Comparison of ENCODE assay signal across 8 mouse cellular contexts in genomic region chr2:25263623-25264285, GRCm38 (mm10). TPM values are rescaled to one million over a fixed set of nuclear protein-coding genes. Genes with fewer than 3 reads are reported as not detected.
DNase-seq lines count a peak whose midpoint lies in the region; ATAC-seq and TF ChIP-seq lines count a peak whose summit lies in the region.

No protein-coding gene starts in this region.

- H3K4me1 ChIP-seq in kidney, postnatal 0 days (replicated peaks; ENCODE audit: insufficient read depth, low read length) = peaks cover 32% of the 10 kb centered on the region
- peaks cover 12% of the 10 kb centered on the region for H3K4me1 ChIP-seq in hindbrain, embryonic 11.5 days (replicated peaks; ENCODE audit: control insufficient read depth, insufficient read depth, low read length)
- peaks cover 55% of the 10 kb centered on the region for H3K4me1 ChIP-seq in midbrain, embryonic 13.5 days (replicated peaks)

- peak overlapping the region; percentile 62 for H3K4me3 ChIP-seq in kidney, postnatal 0 days (replicated peaks; ENCODE audit: low read depth, low read length)
- H3K4me3 ChIP-seq in hindbrain, embryonic 11.5 days (ENCODE audit: low read depth, low read length) = peak overlapping the region; percentile 77
- H3K4me3 ChIP-seq in midbrain, embryonic 13.5 days (replicated peaks) = peak overlapping the region; percentile 80

- DNase-seq in kidney, postnatal 0 days (ENCODE audit: low spot score) = no peak
- DNase-seq in kidney, adult 11 months = no peak
- DNase-seq in cerebellum, adult 9-10 months = peak; percentile 73
- no peak for DNase-seq in hindbrain, embryonic 11.5 days (ENCODE audit: low spot score)
- DNase-seq in spleen, postnatal 14 days (ENCODE audit: low spot score in 2 of 2) = no peak
- no peak for DNase-seq in testis, postnatal 14 days (ENCODE audit: low spot score)

- ATAC-seq in kidney, postnatal 0 days (replicated peaks; ENCODE audit: low FRiP score, low read depth) = no peak
- ATAC-seq in hindbrain, embryonic 11.5 days (ENCODE audit: low FRiP score) = no peak
- no peak for ATAC-seq in midbrain, embryonic 13.5 days
- no peak for ATAC-seq in activated CD4-positive, CD25-positive, alpha-beta regulatory T cell, adult 4 months

- no peaks in the 10 kb centered on the region for H3K9me3 ChIP-seq in kidney, postnatal 0 days (replicated peaks; ENCODE audit: low read length)
- no peaks in the 10 kb centered on the region for H3K9me3 ChIP-seq in hindbrain, embryonic 11.5 days (ENCODE audit: control insufficient read depth, low read length)
- H3K9me3 ChIP-seq in midbrain, embryonic 13.5 days = no peaks in the 10 kb centered on the region

- no peaks in the 10 kb centered on the region for H3K27me3 ChIP-seq in kidney, postnatal 0 days (ENCODE audit: insufficient read depth, low read length)
- H3K27me3 ChIP-seq in hindbrain, embryonic 11.5 days (ENCODE audit: control insufficient read depth, insufficient read depth, low read length) = peaks cover 13% of the 10 kb centered on the region
- peaks cover 16% of the 10 kb centered on the region for H3K27me3 ChIP-seq in midbrain, embryonic 13.5 days

- peak overlapping the region; percentile 99 for H3K4me2 ChIP-seq in kidney, postnatal 0 days (ENCODE audit: low read length)
- peak overlapping the region; percentile 99 for H3K4me2 ChIP-seq in hindbrain, embryonic 11.5 days (replicated peaks; ENCODE audit: low read depth, low read length)
- H3K4me2 ChIP-seq in midbrain, embryonic 13.5 days (replicated peaks) = peak overlapping the region; percentile 100

- H3K9ac ChIP-seq in kidney, postnatal 0 days (ENCODE audit: low read depth, low read length) = peak overlapping the region; percentile 75
- H3K9ac ChIP-seq in hindbrain, embryonic 11.5 days (ENCODE audit: low read depth, low read length) = peak overlapping the region; percentile 60
- H3K9ac ChIP-seq in midbrain, embryonic 13.5 days (replicated peaks) = peak overlapping the region; percentile 80

- peaks cover 4% of the 10 kb centered on the region; the same call in 1 of the 2 replicates for H3K36me3 ChIP-seq in kidney, postnatal 0 days (ENCODE audit: insufficient read depth, low read length)
- no peaks in the 10 kb centered on the region for H3K36me3 ChIP-seq in hindbrain, embryonic 11.5 days (ENCODE audit: control insufficient read depth, insufficient read depth, low read length)
- H3K36me3 ChIP-seq in midbrain, embryonic 13.5 days = peaks cover 9% of the 10 kb centered on the region

- H3K27ac ChIP-seq in kidney, postnatal 0 days = no peak overlapping the region
- H3K27ac ChIP-seq in hindbrain, embryonic 11.5 days (ENCODE audit: low read depth, low read length) = no peak overlapping the region
- no peak overlapping the region for H3K27ac ChIP-seq in midbrain, embryonic 13.5 days

- 25% methylated on average over 12 of the region's 12 CpGs for WGBS in kidney, postnatal 0 days
- 21% methylated on average over 12 of the region's 12 CpGs for WGBS in hindbrain, embryonic 11.5 days
- WGBS in midbrain, embryonic 13.5 days = 16% methylated on average over 12 of the region's 12 CpGs

- TF ChIP-seq CTCF in kidney, postnatal 0 days (IDR thresholded peaks at IDR 0.05; ENCODE audit: low read depth) = no peak

RNA-seq across cellular contexts. Expression of gene Tprn, which starts 1.3 kb away (rescaled TPM):
- polyA plus RNA-seq in kidney, postnatal 0 days (2015; fragmentation: Nextera tagmentation; extraction: Ambion mirVana) = 17.1 and 18.0 TPM in 2 replicates
- 4.0 and 4.5 TPM in 2 replicates for polyA plus RNA-seq in hindbrain, embryonic 11.5 days (2014; fragmentation: Nextera tagmentation; extraction: Ambion mirVana)
- 11.4 and 13.3 TPM in 2 replicates for polyA plus RNA-seq in midbrain, embryonic 13.5 days (2015; fragmentation: Nextera tagmentation; extraction: Ambion mirVana)
- 10 to 100 TPM in 1 of 2 experiments, 1 to 10 TPM in 1; 5.5 to 12.4 TPM for polyA plus RNA-seq in activated CD4-positive, CD25-positive, alpha-beta regulatory T cell, adult 4 months (2017; shearing (Covaris generic))

RNA-seq across cellular contexts. Expression of gene Ssna1, which starts 8.5 kb away (rescaled TPM):
- 172 TPM in 2 replicates for polyA plus RNA-seq in kidney, postnatal 0 days (2015; fragmentation: Nextera tagmentation; extraction: Ambion mirVana)
- 244 and 248 TPM in 2 replicates for polyA plus RNA-seq in hindbrain, embryonic 11.5 days (2014; fragmentation: Nextera tagmentation; extraction: Ambion mirVana)
- 205 and 216 TPM in 2 replicates for polyA plus RNA-seq in midbrain, embryonic 13.5 days (2015; fragmentation: Nextera tagmentation; extraction: Ambion mirVana)
- 100 to 1,000 TPM; 127 to 134 TPM for polyA plus RNA-seq in activated CD4-positive, CD25-positive, alpha-beta regulatory T cell, adult 4 months (2017; shearing (Covaris generic))

RNA-seq across cellular contexts. Expression of gene Tmem203, which starts 8.5 kb away (rescaled TPM):
- polyA plus RNA-seq in kidney, postnatal 0 days (2015; fragmentation: Nextera tagmentation; extraction: Ambion mirVana) = 42.6 and 46.7 TPM in 2 replicates
- 12.2 and 14.6 TPM in 2 replicates for polyA plus RNA-seq in hindbrain, embryonic 11.5 days (2014; fragmentation: Nextera tagmentation; extraction: Ambion mirVana)
- 18.6 and 19.6 TPM in 2 replicates for polyA plus RNA-seq in midbrain, embryonic 13.5 days (2015; fragmentation: Nextera tagmentation; extraction: Ambion mirVana)
- 10 to 100 TPM; 10.8 to 13.0 TPM for polyA plus RNA-seq in activated CD4-positive, CD25-positive, alpha-beta regulatory T cell, adult 4 months (2017; shearing (Covaris generic))

RNA-seq across cellular contexts. Expression of gene Anapc2, which starts 8.5 kb away (rescaled TPM):
- 79.4 and 84.0 TPM in 2 replicates for polyA plus RNA-seq in kidney, postnatal 0 days (2015; fragmentation: Nextera tagmentation; extraction: Ambion mirVana)
- 107 and 110 TPM in 2 replicates for polyA plus RNA-seq in hindbrain, embryonic 11.5 days (2014; fragmentation: Nextera tagmentation; extraction: Ambion mirVana)
- polyA plus RNA-seq in midbrain, embryonic 13.5 days (2015; fragmentation: Nextera tagmentation; extraction: Ambion mirVana) = 147 and 149 TPM in 2 replicates
- 10 to 100 TPM; 24.8 to 39.3 TPM for polyA plus RNA-seq in activated CD4-positive, CD25-positive, alpha-beta regulatory T cell, adult 4 months (2017; shearing (Covaris generic))

RNA-seq across cellular contexts. Expression of gene AL732309.1, which starts 17.1 kb away (rescaled TPM):
- 2.7 and 3.7 TPM in 2 replicates for polyA plus RNA-seq in kidney, postnatal 0 days (2015; fragmentation: Nextera tagmentation; extraction: Ambion mirVana)
- 4.3 and 4.9 TPM in 2 replicates for polyA plus RNA-seq in hindbrain, embryonic 11.5 days (2014; fragmentation: Nextera tagmentation; extraction: Ambion mirVana)
- polyA plus RNA-seq in midbrain, embryonic 13.5 days (2015; fragmentation: Nextera tagmentation; extraction: Ambion mirVana) = 4.9 and 5.1 TPM in 2 replicates
- 1 to 10 TPM; 3.6 to 4.2 TPM for polyA plus RNA-seq in activated CD4-positive, CD25-positive, alpha-beta regulatory T cell, adult 4 months (2017; shearing (Covaris generic))
